Mouse (Mus musculus): Measurements from ENCODE around the gene Vav2.

The Vav2 gene

GRCm38 (mm10) chr2:27441767-27442707 lies 15.2 kb upstream of the Vav2 start, which contains the start of gene Brd3os:
TSS of gene Brd3os (plus strand) at chr2:27442324.
- ATAC-seq (ENCODE audit: low TSS enrichment): peak; percentile 89

DNA sequence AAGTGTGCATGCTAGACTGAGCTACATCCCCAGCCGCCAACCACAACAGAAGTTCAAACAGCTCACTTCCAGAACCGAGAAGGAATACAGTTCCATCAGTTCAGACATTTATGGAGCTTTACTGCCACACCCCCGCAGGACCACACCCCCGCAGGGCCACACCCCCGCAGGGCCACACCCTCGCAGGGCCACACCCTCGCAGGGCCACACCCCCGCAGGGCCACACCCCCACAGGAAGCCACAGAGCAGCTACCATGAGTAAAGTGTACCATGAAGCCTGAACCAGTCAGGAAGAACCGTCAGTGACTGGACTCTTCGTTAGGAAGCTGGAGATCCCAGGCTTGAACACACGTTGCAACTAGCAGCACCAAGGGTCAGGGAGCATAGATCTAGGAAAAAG lies 11.4 kb upstream of the Vav2 start:
- ATAC-seq (ENCODE audit: low TSS enrichment): no peak

GRCm38 (mm10) chr2:27437876-27438275 lies 11.0 kb upstream of the Vav2 start:
- no peak for ATAC-seq (ENCODE audit: low TSS enrichment)

GRCm38 (mm10) chr2:27432599-27432998 lies 5.8 kb upstream of the Vav2 start:
- ATAC-seq (ENCODE audit: low TSS enrichment): no peak

- ATAC-seq (ENCODE audit: low TSS enrichment): peak; percentile 69
These were observed 3.8 kb upstream of the Vav2 start for GRCm38 (mm10) chr2:27430621-27431020.

GRCm38 (mm10) chr2:27428071-27428470 lies 1.2 kb upstream of the Vav2 start:
- peak; percentile 63 for ATAC-seq (ENCODE audit: low TSS enrichment)

- ATAC-seq (ENCODE audit: low TSS enrichment): no peak
These were observed 403 bp downstream of the Vav2 start for GRCm38 (mm10) chr2:27426406-27426854.

- ATAC-seq (ENCODE audit: low TSS enrichment): no peak
These were observed 955 bp downstream of the Vav2 start for GRCm38 (mm10) chr2:27425751-27426405.

DNA sequence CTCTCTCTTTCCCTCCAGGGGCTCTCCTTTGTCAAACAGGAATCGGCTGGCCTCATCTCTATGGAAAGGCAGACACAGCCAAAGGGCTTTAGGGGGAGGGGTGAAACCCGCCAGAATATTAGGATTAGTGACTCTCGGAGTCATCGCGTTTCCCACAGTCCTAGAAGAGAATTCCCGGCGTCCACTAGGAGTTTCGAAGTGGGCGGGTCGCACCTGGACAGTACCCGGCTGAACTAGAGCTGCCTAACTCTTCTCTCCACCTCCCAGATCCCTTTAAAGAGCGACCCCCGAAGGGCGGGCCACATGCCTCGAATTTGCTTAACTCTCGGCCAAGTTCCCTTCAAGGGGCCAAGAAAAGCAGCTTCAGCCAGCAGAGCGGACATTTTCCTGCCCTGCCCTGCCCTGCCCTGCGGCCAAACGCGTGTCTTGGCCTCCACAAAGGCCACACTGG lies 1.6 kb downstream of the Vav2 start:
- ATAC-seq (ENCODE audit: low TSS enrichment): no peak

- no peak for ATAC-seq (ENCODE audit: low TSS enrichment)
These were observed 3.2 kb downstream of the Vav2 start for GRCm38 (mm10) chr2:27423596-27423995.

- ATAC-seq (ENCODE audit: low TSS enrichment): no peak
These were observed 5.4 kb downstream of the Vav2 start for GRCm38 (mm10) chr2:27421293-27422068.

GRCm38 (mm10) chr2:27418577-27419070 lies 8.2 kb downstream of the Vav2 start:
- no peak for ATAC-seq (ENCODE audit: low TSS enrichment)

GRCm38 (mm10) chr2:27417648-27418153 lies 9.1 kb downstream of the Vav2 start:
- ATAC-seq (ENCODE audit: low TSS enrichment): no peak

DNA sequence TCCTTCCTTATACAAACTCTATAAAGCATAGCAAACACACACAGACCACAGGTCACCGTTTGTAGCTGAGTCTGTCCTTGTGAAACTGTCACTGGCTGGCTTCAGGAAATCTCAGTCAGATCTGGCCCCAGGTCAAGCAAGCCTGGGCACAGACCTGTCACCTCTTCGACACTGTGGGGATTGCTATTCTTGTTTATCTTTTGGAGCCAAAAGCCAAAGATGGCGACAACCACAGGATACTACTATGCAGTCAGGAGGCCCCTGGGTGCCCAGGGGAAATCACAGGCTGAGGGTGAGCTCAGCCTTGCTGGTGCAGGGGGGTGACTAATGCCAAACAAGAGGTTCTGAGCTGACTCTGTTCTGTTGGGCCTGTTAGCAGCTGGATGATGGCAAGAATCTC lies 10.4 kb downstream of the Vav2 start:
- no peak for ATAC-seq (ENCODE audit: low TSS enrichment)

DNA sequence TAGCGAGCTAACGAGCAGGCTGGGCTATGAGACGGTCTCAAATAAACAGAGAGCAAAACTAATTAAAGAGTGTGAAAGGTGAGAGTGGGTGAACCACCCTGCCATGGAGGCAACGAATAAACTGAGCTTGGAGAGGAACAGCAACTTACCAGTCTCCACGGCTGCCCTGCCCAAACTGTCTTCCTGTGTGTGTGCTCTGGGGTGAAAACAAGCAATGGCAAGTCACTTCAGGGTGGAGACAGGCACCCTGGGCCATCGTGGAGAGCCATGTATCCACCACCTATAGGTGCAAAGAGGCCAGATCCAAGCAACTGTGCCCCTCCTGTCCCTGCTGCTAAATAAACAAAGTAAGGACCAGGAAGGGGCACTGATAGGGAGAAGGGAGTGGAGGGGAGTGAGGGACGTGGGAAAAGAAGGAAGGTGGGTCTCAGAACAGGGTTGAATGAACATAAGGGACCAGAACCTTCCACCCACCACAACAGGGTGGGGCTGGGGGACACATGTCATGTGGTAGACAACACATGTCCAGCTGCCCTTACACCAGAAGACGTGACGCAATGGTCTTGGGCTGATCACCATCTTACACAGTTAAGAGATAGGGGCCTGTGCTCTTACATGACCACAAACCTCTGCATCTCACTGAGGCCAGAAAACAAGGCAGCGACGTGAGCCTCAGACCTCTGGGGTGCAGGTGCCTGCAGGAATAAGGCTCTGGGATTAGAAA lies 11.6 kb downstream of the Vav2 start:
- no peak for ATAC-seq (ENCODE audit: low TSS enrichment)

DNA sequence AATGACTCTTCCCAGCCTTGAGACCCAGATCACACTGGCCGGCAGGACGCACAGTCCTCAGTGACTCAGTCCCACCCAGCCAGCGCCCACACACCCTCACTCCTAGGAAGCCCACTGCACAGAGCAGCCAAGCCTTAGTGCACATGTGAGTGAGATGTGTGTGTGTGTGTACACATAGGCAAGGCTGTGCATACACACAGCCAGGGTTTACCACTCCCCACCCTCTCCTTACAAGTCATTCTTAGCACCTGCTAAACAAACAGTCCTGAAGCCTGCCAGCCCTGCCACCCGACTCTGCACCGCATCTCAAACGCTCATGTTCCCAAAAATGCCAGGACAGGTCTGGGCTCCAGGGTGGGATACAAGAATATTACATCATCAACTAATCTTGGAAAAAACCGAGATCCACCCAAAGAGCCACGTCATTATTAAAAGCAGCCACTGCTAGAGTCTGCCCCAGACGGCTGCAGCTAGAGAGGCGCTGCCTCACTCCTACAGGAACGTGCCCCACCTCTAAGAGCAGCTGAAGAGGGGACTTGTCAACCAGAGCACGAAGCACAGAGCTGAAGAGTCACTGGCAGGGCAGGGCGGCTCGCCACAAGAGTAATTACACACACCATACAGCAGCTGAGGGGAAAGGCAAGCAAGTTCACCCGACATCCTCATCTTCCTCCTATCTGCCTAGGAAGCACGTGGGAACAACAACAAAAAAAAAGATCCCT lies 12.7 kb downstream of the Vav2 start:
- ATAC-seq (ENCODE audit: low TSS enrichment): 0 out of 2 replicates have a peak, but pooled peaks have one; percentile 23

GRCm38 (mm10) chr2:27413582-27413935 lies 13.3 kb downstream of the Vav2 start:
- no peak for ATAC-seq (ENCODE audit: low TSS enrichment)

- 0 out of 2 replicates have a peak, but pooled peaks have one; percentile 31 for ATAC-seq (ENCODE audit: low TSS enrichment)
These were observed 14.5 kb downstream of the Vav2 start for GRCm38 (mm10) chr2:27412245-27412800.

GRCm38 (mm10) chr2:27411688-27412174 lies 15.1 kb downstream of the Vav2 start:
- ATAC-seq (ENCODE audit: low TSS enrichment): no peak
